Mouse (Mus musculus) neural tube, embryonic 13.5 days (tissue): Measurements from ENCODE around the gene Clstn3. TPM values are rescaled to one million over a fixed set of nuclear protein-coding genes. Genes with fewer than 3 reads are reported as not detected.

Source experiments
- ATAC-seq: fragments of 200-750 bp; cut with Nextera tagmentation; 2 replicates; pipeline ENCODE4 v1.8.0; 2017; ENCODE audit warnings: low read depth, mild to moderate bottlenecking, moderate TSS enrichment, moderate library complexity
- H3K27ac ChIP-seq: fragments of 300-500 bp; sonication (generic); replicated peaks from 2 replicates; pipeline ENCODE4 v1.5.1; 2015; ENCODE audit warnings: moderate library complexity, mild to moderate bottlenecking, inconsistent platforms
- H3K27me3 ChIP-seq: fragments of 300-500 bp; sonication (generic); 2 replicates; pipeline ENCODE4 v1.6.1; 2015; ENCODE audit warnings: mild to moderate bottlenecking, inconsistent platforms
- H3K36me3 ChIP-seq: fragments of 300-500 bp; sonication (generic); 2 replicates; pipeline ENCODE4 v1.6.1; 2015; ENCODE audit warnings: mild to moderate bottlenecking, inconsistent platforms
- H3K4me1 ChIP-seq: fragments of 300-500 bp; sonication (generic); replicated peaks from 2 replicates; pipeline ENCODE4 v1.6.1; 2015; ENCODE audit warnings: inconsistent platforms
- H3K4me2 ChIP-seq: fragments of 300-500 bp; sonication (generic); 2 replicates; pipeline ENCODE4 v1.6.1; 2015; ENCODE audit warnings: inconsistent platforms, mild to moderate bottlenecking, moderate library complexity
- H3K4me3 ChIP-seq: fragments of 300-500 bp; sonication (generic); 2 replicates; pipeline ENCODE4 v1.5.1; 2015; ENCODE audit warnings: mild to moderate bottlenecking, inconsistent platforms
- H3K9ac ChIP-seq: fragments of 300-500 bp; sonication (generic); 2 replicates; pipeline ENCODE4 v1.6.1; 2015; ENCODE audit warnings: moderate library complexity, mild to moderate bottlenecking, inconsistent platforms
- H3K9me3 ChIP-seq: fragments of 300-500 bp; sonication (generic); 2 replicates; pipeline ENCODE4 v1.6.1; 2016; ENCODE audit warnings: inconsistent platforms
- WGBS: fragments of 180-500 bp; shearing (Covaris S2); methylation state at CpG from one replicate; pipeline ENCODE4 v1.1.7; 2015; 5-methylcytosine and 5-hydroxymethylcytosine counted together
- polyA plus RNA-seq: library from polyadenylated mRNA; unstranded; fragments of >200 nt; fragmentation: Nextera tagmentation; extraction: Ambion mirVana; gene quantifications from 2 replicates; pipeline ENCODE4 v1.2.1, GENCODE M21; 2015

Gene Clstn3
- polyA plus RNA-seq, 1 experiment from 2014 or later = 69.8 TPM

GRCm38 (mm10) chr6:124459388-124459787 lies 5.2 kb downstream of the Clstn3 start:
- WGBS = 92% methylated on average over 4 of the region's 4 CpGs
- Histone ChIP-seq H3K27ac (no peak overlapping the region), H3K36me3 (peaks cover 65% of the 10 kb centered on the region), H3K27me3 (no peaks in the 10 kb centered on the region), H3K4me2 (no peak overlapping the region), H3K9me3 (no peaks in the 10 kb centered on the region), H3K4me3 (no peak overlapping the region), H3K4me1 (peaks cover 20% of the 10 kb centered on the region), H3K9ac (no peak overlapping the region)
- ATAC-seq = no peak

DNA sequence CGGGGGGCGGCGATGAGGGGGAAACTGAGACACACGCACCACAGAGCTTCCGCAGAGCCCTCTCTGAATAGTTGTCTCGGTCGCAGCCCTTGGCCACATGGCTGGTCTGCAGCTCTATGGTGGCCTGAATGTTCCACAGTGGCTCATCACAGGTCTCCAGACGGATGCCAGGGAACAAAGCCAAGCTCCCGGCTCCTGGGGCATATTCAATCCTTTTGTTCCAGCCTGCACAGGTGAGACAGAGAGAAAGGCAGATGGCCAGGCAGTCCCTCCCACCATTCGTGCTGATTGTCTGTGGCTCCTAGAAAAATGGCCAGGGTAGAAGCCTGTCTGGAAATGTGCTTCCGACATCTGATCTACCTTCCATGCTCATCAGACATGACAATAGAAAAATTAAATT lies 6.1 kb downstream of the Clstn3 start:
- 84% methylated on average over 11 of the region's 11 CpGs for WGBS
- no peaks in the 10 kb centered on the region for H3K9me3 ChIP-seq
- no peaks in the 10 kb centered on the region for H3K27me3 ChIP-seq
- ATAC-seq = no peak
- H3K4me1 ChIP-seq = peaks cover 17% of the 10 kb centered on the region
- peaks cover 65% of the 10 kb centered on the region for H3K36me3 ChIP-seq
- H3K27ac ChIP-seq = no peak overlapping the region
- no peak overlapping the region for H3K9ac ChIP-seq
- H3K4me2 ChIP-seq = no peak overlapping the region
- no peak overlapping the region for H3K4me3 ChIP-seq

- Histone ChIP-seq H3K27ac (no peak overlapping the region), H3K4me1 (peaks cover 11% of the 10 kb centered on the region), H3K9me3 (no peaks in the 10 kb centered on the region), H3K9ac (no peak overlapping the region), H3K36me3 (peaks cover 70% of the 10 kb centered on the region), H3K27me3 (no peaks in the 10 kb centered on the region), H3K4me3 (no peak overlapping the region), H3K4me2 (no peak overlapping the region)
- 91% methylated on average over 5 of the region's 5 CpGs for WGBS
- ATAC-seq = no peak
These were observed 6.8 kb downstream of the Clstn3 start for GRCm38 (mm10) chr6:124457827-124458226.

DNA sequence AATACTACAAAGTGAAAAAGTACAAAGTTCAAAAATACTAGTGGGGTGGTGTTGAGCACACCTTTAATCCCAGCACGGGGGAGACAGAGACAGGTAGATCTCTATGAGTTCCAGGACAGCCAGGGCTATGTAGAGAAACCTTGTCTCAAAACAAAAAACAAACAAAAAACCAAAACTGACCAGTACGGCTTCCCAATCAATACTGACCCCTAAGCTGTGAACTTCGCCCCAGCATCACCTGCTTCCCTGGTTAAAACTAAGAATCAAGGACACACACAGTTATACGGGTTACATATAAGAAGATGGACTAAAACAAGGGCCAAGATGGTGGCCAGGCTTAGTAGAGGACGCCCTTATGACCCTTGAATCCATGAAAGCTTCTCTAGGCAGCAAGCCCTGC lies 8.4 kb downstream of the Clstn3 start:
- ATAC-seq = no peak
- no peaks in the 10 kb centered on the region for H3K9me3 ChIP-seq
- H3K36me3 ChIP-seq = peaks cover 72% of the 10 kb centered on the region
- H3K4me2 ChIP-seq = no peak overlapping the region
- no peak overlapping the region for H3K4me3 ChIP-seq
- H3K4me1 ChIP-seq = no peaks in the 10 kb centered on the region
- WGBS = 93% methylated on average over 5 of the region's 5 CpGs
- H3K9ac ChIP-seq = no peak overlapping the region
- H3K27ac ChIP-seq = no peak overlapping the region
- H3K27me3 ChIP-seq = no peaks in the 10 kb centered on the region

GRCm38 (mm10) chr6:124453756-124454155 lies 10.8 kb downstream of the Clstn3 start:
- Histone ChIP-seq H3K4me3 (no peak overlapping the region), H3K9ac (no peak overlapping the region), H3K27me3 (no peaks in the 10 kb centered on the region), H3K27ac (no peak overlapping the region), H3K4me1 (no peaks in the 10 kb centered on the region), H3K36me3 (peaks cover 75% of the 10 kb centered on the region), H3K9me3 (no peaks in the 10 kb centered on the region), H3K4me2 (no peak overlapping the region)
- no peak for ATAC-seq
- 37% methylated on average over 4 of the region's 4 CpGs for WGBS

GRCm38 (mm10) chr6:124451995-124452394 lies 12.6 kb downstream of the Clstn3 start:
- Histone ChIP-seq H3K9me3 (no peaks in the 10 kb centered on the region), H3K36me3 (peaks cover 73% of the 10 kb centered on the region), H3K27me3 (no peaks in the 10 kb centered on the region)

DNA sequence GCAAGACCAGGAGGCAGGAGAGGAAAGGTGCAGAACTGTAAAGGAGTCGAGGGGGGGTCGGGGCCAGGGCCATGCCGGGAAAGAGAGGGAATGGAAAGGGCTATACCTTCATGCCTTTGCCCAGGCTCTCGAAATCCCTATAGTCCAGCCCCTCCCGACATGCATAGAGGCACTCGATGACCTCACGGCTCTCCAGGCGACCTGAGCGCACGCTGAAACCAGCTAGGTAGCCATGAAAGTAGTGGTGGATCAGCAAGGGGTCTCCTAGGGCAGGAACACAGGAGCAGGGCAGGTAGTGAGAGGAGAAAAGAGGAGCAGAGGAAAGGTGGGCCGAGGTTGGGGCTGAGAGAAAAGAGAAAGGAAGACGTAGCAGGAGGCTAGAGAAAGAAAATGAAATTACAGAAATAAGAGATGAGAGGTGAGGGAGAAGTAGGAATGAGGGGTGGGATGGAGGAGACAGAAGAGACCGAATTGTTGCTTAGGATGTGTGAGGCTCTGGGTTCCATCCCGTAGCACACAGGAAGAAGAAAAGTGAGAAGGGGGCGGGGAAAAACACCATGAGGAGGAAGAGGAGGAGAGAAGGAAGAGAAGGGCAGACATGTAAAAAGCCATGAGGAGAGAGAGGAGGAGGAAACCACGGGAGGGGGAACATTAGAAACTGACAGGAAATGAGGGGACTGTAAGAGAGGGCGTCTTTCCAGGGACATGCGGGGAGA lies 14.8 kb downstream of the Clstn3 start:
- H3K9me3 ChIP-seq = no peaks in the 10 kb centered on the region
- H3K27me3 ChIP-seq = no peaks in the 10 kb centered on the region
- no peak overlapping the region for H3K4me3 ChIP-seq
- H3K4me1 ChIP-seq = no peaks in the 10 kb centered on the region
- H3K27ac ChIP-seq = no peak overlapping the region
- no peak for ATAC-seq
- 86% methylated on average over 18 of the region's 18 CpGs for WGBS
- H3K4me2 ChIP-seq = no peak overlapping the region
- no peak overlapping the region for H3K9ac ChIP-seq
- peaks cover 72% of the 10 kb centered on the region for H3K36me3 ChIP-seq

More at GRCm38 (mm10) chr6:124451995-124452394, 12.6 kb downstream of the Clstn3 start:
- H3K4me2 ChIP-seq = no peak overlapping the region
- no peak for ATAC-seq
- H3K4me3 ChIP-seq = no peak overlapping the region
- no peak overlapping the region for H3K27ac ChIP-seq
- no peaks in the 10 kb centered on the region for H3K4me1 ChIP-seq
- no peak overlapping the region for H3K9ac ChIP-seq
- WGBS = 71% methylated on average over 3 of the region's 3 CpGs

DNA sequence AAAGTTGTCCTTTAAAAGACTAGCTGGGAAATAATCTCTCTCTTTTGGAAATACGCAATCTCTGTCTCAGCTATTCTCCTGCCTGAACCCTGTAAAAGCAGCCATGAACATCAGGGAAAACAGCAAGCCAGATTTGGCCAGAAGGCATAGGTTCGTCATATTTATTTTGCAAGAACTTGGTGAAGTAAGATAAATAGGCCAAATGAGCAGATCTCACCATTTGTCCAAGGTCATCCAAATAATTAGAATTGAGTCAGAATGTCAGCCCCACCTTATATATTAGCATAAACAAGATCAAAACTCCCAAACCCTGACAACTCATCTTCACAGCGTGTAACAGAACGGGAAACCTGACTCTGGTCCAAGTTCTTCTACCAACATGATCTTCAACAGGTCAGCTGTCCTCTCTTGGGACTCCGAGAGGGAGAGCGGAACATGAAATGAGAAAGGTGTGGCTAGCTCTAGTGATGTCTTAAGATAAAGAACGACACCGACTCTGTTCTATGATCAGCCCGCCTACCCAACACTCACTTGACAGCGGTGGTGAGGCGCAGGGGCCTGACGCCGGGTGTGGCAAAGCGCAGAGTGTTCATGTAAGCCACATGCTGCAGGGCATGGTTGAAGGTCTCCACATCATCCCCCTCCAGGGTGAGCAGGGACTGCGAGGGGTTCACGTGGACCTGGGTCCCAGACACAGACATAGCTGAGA lies 15.5 kb downstream of the Clstn3 start:
- Histone ChIP-seq H3K27me3 (no peaks in the 10 kb centered on the region), H3K4me3 (no peak overlapping the region), H3K36me3 (peaks cover 76% of the 10 kb centered on the region), H3K4me1 (no peaks in the 10 kb centered on the region), H3K9me3 (no peaks in the 10 kb centered on the region), H3K9ac (no peak overlapping the region), H3K4me2 (no peak overlapping the region), H3K27ac (no peak overlapping the region)
- no peak for ATAC-seq
- WGBS = 96% methylated on average over 16 of the region's 16 CpGs

- Histone ChIP-seq H3K9me3 (no peaks in the 10 kb centered on the region), H3K4me1 (no peaks in the 10 kb centered on the region), H3K4me3 (no peak overlapping the region), H3K9ac (no peak overlapping the region), H3K27ac (no peak overlapping the region), H3K4me2 (no peak overlapping the region), H3K36me3 (peaks cover 83% of the 10 kb centered on the region), H3K27me3 (no peaks in the 10 kb centered on the region)
- ATAC-seq = no peak
- 77% methylated on average over 10 of the region's 10 CpGs for WGBS
These were observed 16.3 kb downstream of the Clstn3 start for GRCm38 (mm10) chr6:124448186-124448852.

- Histone ChIP-seq H3K4me3 (no peak overlapping the region), H3K9ac (no peak overlapping the region), H3K9me3 (no peaks in the 10 kb centered on the region), H3K4me1 (no peaks in the 10 kb centered on the region), H3K4me2 (no peak overlapping the region), H3K27ac (no peak overlapping the region), H3K27me3 (no peaks in the 10 kb centered on the region), H3K36me3 (peaks cover 79% of the 10 kb centered on the region)
- ATAC-seq = no peak
- 86% methylated on average over 2 of the region's 2 CpGs for WGBS
These were observed 17.2 kb downstream of the Clstn3 start for GRCm38 (mm10) chr6:124447356-124447755.

GRCm38 (mm10) chr6:124446459-124446858 lies 18.1 kb downstream of the Clstn3 start:
- Histone ChIP-seq H3K27me3 (no peaks in the 10 kb centered on the region), H3K4me2 (no peak overlapping the region), H3K4me1 (no peaks in the 10 kb centered on the region), H3K9ac (no peak overlapping the region), H3K27ac (no peak overlapping the region), H3K36me3 (peaks cover 76% of the 10 kb centered on the region), H3K4me3 (no peak overlapping the region), H3K9me3 (no peaks in the 10 kb centered on the region)
- WGBS = 93% methylated on average over 9 of the region's 9 CpGs
- ATAC-seq = no peak

DNA sequence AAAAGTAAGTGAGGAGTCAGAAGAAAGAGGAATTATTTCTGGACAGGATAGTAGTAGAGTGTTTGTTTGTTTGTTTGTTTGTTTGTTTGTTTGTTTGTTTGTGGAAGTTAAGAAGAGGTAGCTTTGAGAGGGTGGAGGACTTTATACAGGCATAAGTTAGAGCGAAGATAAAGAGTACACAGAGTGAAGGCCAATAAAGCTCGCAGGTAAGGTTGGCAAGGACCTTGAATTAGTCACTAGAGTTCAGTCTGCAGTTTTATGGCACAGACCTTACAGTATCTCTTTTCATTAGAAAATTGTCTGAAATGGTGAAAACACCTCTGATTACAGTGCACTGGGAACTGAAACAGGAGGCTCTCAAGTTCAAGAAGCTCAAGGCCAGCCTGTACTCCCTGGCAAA lies 18.6 kb downstream of the Clstn3 start:
- WGBS = 94% methylated on average over 2 of the region's 2 CpGs
- Histone ChIP-seq H3K27ac (no peak overlapping the region), H3K4me2 (no peak overlapping the region), H3K27me3 (no peaks in the 10 kb centered on the region), H3K4me3 (no peak overlapping the region), H3K4me1 (no peaks in the 10 kb centered on the region), H3K9ac (no peak overlapping the region), H3K36me3 (peaks cover 76% of the 10 kb centered on the region), H3K9me3 (no peaks in the 10 kb centered on the region)
- ATAC-seq = no peak
